Mouse (Mus musculus): ENCODE results near the gene Pga5.

GRCm38 (mm10) chr19:10662665-10663064 lies 15.2 kb downstream of the Pga5 start:
- TF ChIP-seq CTCF (IDR thresholded peaks at IDR 0.05; ENCODE audit: low read depth) (no peak), EP300 (optimal IDR thresholded peaks at IDR 0.05) (no peak)

Measured in stomach, postnatal 0 days (tissue).